In genomic region chr13:75793863-75794629, GRCm38 (mm10) we compare ENCODE assay signal across 17 mouse cellular contexts. TPM values are rescaled to one million over a fixed set of nuclear protein-coding genes. Genes with fewer than 3 reads are reported as not detected.
A peak's percentile ranks its signal among the peaks of the same experiment; 100 is the strongest.
DNase-seq lines count a peak whose midpoint lies in the region; ATAC-seq and TF ChIP-seq lines count a peak whose summit lies in the region.
"Had no signal": no experiment of that assay in that cellular context is flagged by ENCODE, and none has a peak within 500 bp of the region (broad histone marks: within the 10 kb centered on the region; RNA-seq: fewer than 3 reads in every experiment).

No protein-coding gene starts in this region.

- peak overlapping the region; percentile 11; the same call in 1 of the 2 replicates for H3K27ac ChIP-seq in liver, embryonic 13.5 days
- peak overlapping the region; percentile 20 for H3K27ac ChIP-seq in CH12.LX (ENCODE audit: insufficient read depth, low read depth)
- H3K27ac ChIP-seq: intestine, embryonic 15.5 days; midbrain, embryonic 15.5 days had no signal

- no peaks in the 10 kb centered on the region for H3K36me3 ChIP-seq in liver, embryonic 13.5 days
- no peaks in the 10 kb centered on the region for H3K36me3 ChIP-seq in CH12.LX (replicated peaks in 1 of 2; ENCODE audit: control insufficient read depth in 1 of 2, insufficient read depth in 1 of 2, low read length in 1 of 2)
- H3K36me3 ChIP-seq: intestine, embryonic 15.5 days; midbrain, embryonic 15.5 days had no signal

- no peaks in the 10 kb centered on the region; the same call in 1 of the 2 replicates for H3K79me2 ChIP-seq in CH12.LX (replicated peaks; ENCODE audit: control insufficient read depth, extremely low read depth, insufficient read depth, poor library complexity, severe bottlenecking)

- dilution Hi-C loops in CH12.LX (cut with MboI; ENCODE audit: extremely low pct_ligation_motif_present, extremely low pct_unique_long_range_greater_than_20kb, low sequenced_read_pairs), result no loop called here

- TF ChIP-seq EP300 in CH12.LX (IDR thresholded peaks at IDR 0.05; ENCODE audit: low read length), result 0 out of 2 replicates have a peak, but pooled peaks have one; percentile 0

- H3K4me1 ChIP-seq in liver, embryonic 13.5 days (replicated peaks), result peaks cover 39% of the 10 kb centered on the region
- peaks cover 49 to 86% of the 10 kb centered on the region in 2 experiments for H3K4me1 ChIP-seq in CH12.LX (ENCODE audit: control insufficient read depth in 1 of 2, insufficient read depth in 2 of 2)
- H3K4me1 ChIP-seq: intestine, embryonic 15.5 days; midbrain, embryonic 15.5 days had no signal

- H3K4me3 ChIP-seq in liver, embryonic 13.5 days (replicated peaks), result no peak overlapping the region
- no peak overlapping the region for H3K4me3 ChIP-seq in CH12.LX (replicated peaks in 1 of 3; ENCODE audit: low read depth in 2 of 3, low read length in 2 of 3, poor library complexity in 1 of 3)
- H3K4me3 ChIP-seq: intestine, embryonic 15.5 days; midbrain, embryonic 15.5 days had no signal

- H3K9me3 ChIP-seq in liver, embryonic 13.5 days (replicated peaks), result no peaks in the 10 kb centered on the region
- no peaks in the 10 kb centered on the region for H3K9me3 ChIP-seq in CH12.LX (replicated peaks; ENCODE audit: low read length)
- H3K9me3 ChIP-seq: intestine, embryonic 15.5 days; midbrain, embryonic 15.5 days had no signal

- intact Hi-C loops in heart, postnatal 14 days (cut with DNase I), result loop anchor here (10.0 kb wide), 1 partner anchor 289 kb away; no protein-coding TSS in a partner anchor

- in situ Hi-C loops in CH12.LX (cut with MboI; ENCODE audit: low pct_ligation_motif_present, low pct_unique_long_range_greater_than_20kb, low sequenced_read_pairs), result loop anchor here (5.0 to 10.0 kb wide), 2 partner anchors 87 to 189 kb away; partner anchors contain the start of gene Ell2

- H3K4me2 ChIP-seq in liver, embryonic 13.5 days, result no peak overlapping the region
- no peak overlapping the region for H3K4me2 ChIP-seq in CH12.LX (ENCODE audit: insufficient read depth, low read depth, poor library complexity, severe bottlenecking)
- H3K4me2 ChIP-seq: intestine, embryonic 15.5 days; midbrain, embryonic 15.5 days had no signal

- no peak for DNase-seq in liver, embryonic 13.5 days
- DNase-seq in liver (no peak), CH12.LX (ENCODE audit: extremely low read depth) (no peak)
- peak; percentile 8 for DNase-seq in naive thymus-derived CD4-positive, alpha-beta T cell, adult 2 months (ENCODE audit: low read depth)
- DNase-seq in cerebellum, postnatal 25 days, result no peak
- DNase-seq in adrenal gland, postnatal 25 days, result no peak
- no peak for DNase-seq in heart, postnatal 14 days
- DNase-seq: adrenal gland, adult 8-10 months; cerebellum, adult 9-11 months; gastrocnemius, postnatal 36 days; kidney, postnatal 10 days; layer of hippocampus, adult 9-11 months; right cerebral cortex, postnatal 25 days; thymus, adult 2 months had no signal

- ATAC-seq in liver, embryonic 13.5 days (ENCODE audit: low read depth), result no peak
- peak; percentile 33 for ATAC-seq in common myeloid progenitor, adult 5-6 weeks (replicated peaks; ENCODE audit: low read depth, poor library complexity, severe bottlenecking)
- ATAC-seq: intestine, embryonic 15.5 days; midbrain, embryonic 15.5 days had no signal

- no peak overlapping the region for H3K9ac ChIP-seq in liver, embryonic 13.5 days
- H3K9ac ChIP-seq in CH12.LX (ENCODE audit: insufficient read depth, low read depth), result 0 out of 2 replicates have a peak overlapping the region, but pooled peaks have one; percentile 8
- H3K9ac ChIP-seq: intestine, embryonic 15.5 days; midbrain, embryonic 15.5 days had no signal

- no peaks in the 10 kb centered on the region for H3K27me3 ChIP-seq in liver, embryonic 13.5 days
- H3K27me3 ChIP-seq in CH12.LX (replicated peaks), result no peaks in the 10 kb centered on the region
- H3K27me3 ChIP-seq: intestine, embryonic 15.5 days; midbrain, embryonic 15.5 days had no signal

- WGBS in liver, embryonic 13.5 days (ENCODE audit: insufficient replicate concordance), result 42% methylated on average over 6 of the region's 6 CpGs

- TF ChIP-seq CTCF in CH12.LX (conservative IDR thresholded peaks at IDR 0.05 in 1 of 2, IDR thresholded peaks at IDR 0.05 in 1 of 2; ENCODE audit: low read depth in 2 of 2, low read length in 2 of 2), result no peak

- TF ChIP-seq RAD21 in CH12.LX (IDR thresholded peaks at IDR 0.05; ENCODE audit: low read depth, low read length), result no peak

- TF ChIP-seq POLR2A in CH12.LX (IDR thresholded peaks at IDR 0.05; ENCODE audit: low read depth, low read length), result peak; percentile 36; the same call in 1 of the 2 replicates

TF ChIP-seq in CH12.LX, 34 proteins besides CTCF, POLR2A, EP300 and RAD21:
- TF ChIP-seq JUN (IDR thresholded peaks at IDR 0.05; ENCODE audit: insufficient read depth, low read depth, low read length) (no peak), MAFK (IDR thresholded peaks at IDR 0.05; ENCODE audit: insufficient replicate concordance, low read length) (peak; percentile 52; the same call in 1 of the 2 replicates), CHD2 (IDR thresholded peaks at IDR 0.05; ENCODE audit: low read length) (no peak), ETS1 (conservative IDR thresholded peaks at IDR 0.05; ENCODE audit: low read depth, low read length) (peak; percentile 24; the same call in 1 of the 2 replicates), USF1 (IDR thresholded peaks at IDR 0.05; ENCODE audit: low read depth, low read length) (no peak), ELF1 (IDR thresholded peaks at IDR 0.05; ENCODE audit: low read depth, low read length) (peak; percentile 38; the same call in 1 of the 2 replicates), TCF12 (IDR thresholded peaks at IDR 0.05; ENCODE audit: low read depth, low read length) (0 out of 2 replicates have a peak, but pooled peaks have one; percentile 9), TBP (conservative IDR thresholded peaks at IDR 0.05; ENCODE audit: low read depth, low read length) (0 out of 2 replicates have a peak, but pooled peaks have one; percentile 26), HCFC1 (IDR thresholded peaks at IDR 0.05; ENCODE audit: low read depth, low read length) (peak; percentile 41; the same call in 1 of the 2 replicates), E2F4 (IDR thresholded peaks at IDR 0.05; ENCODE audit: insufficient replicate concordance, low read depth, low read length) (no peak), USF2 (conservative IDR thresholded peaks at IDR 0.05; ENCODE audit: low read depth, low read length) (no peak)

RNA-seq across cellular contexts. Expression of gene Glrx, which starts 45.6 kb away (rescaled TPM):
- polyA plus RNA-seq in liver, embryonic 13.5 days (2015; fragmentation: Nextera tagmentation; extraction: Ambion mirVana), result 32.2 and 35.7 TPM in 2 replicates
- total RNA-seq in CH12.LX (2012; rRNA removed) (21.2 and 26.2 TPM in 2 replicates), CH12.LX (2014; rRNA removed) (62.8 and 65.5 TPM in 2 replicates)
- 48.0 and 53.3 TPM in 2 replicates for polyA plus RNA-seq in CH12.LX (2012; ENCODE audit: insufficient read length, low read depth)
- total RNA-seq in common myeloid progenitor, adult 5-6 weeks (2017), result 45.2 and 62.7 TPM in 2 replicates
- total RNA-seq in adrenal gland, postnatal 25 days (2021), result 16.7 and 20.6 TPM in 2 replicates
- 10 to 100 TPM; 54.1 to 55.2 TPM for total RNA-seq in heart, postnatal 14 days (2021)
